Mouse (Mus musculus): ENCODE results near the gene Krt88.

Krt88 gene

GRCm38 (mm10) chr15:101447444-101447843 is at the start of gene Krt88:
Gene Krt88, plus strand, starts transcription at chr15:101447744.
- DNase-seq (ENCODE audit: low spot score in 2 of 2), result no peak

GRCm38 (mm10) chr15:101398269-101398668 is 49.3 kb upstream of the Krt88 start:
- DNase-seq (ENCODE audit: low spot score in 2 of 2), result no peak

GRCm38 (mm10) chr15:101410775-101411174 is 36.8 kb upstream of the Krt88 start, which contains the start of gene Krt7:
Gene Krt7, plus strand, starts transcription at chr15:101411043.
- DNase-seq (ENCODE audit: low spot score in 2 of 2), result no peak

GRCm38 (mm10) chr15:101412188-101412587 is 35.4 kb upstream of the Krt88 start:
- DNase-seq (ENCODE audit: low spot score in 2 of 2), result peak; percentile 85 to 87

GRCm38 (mm10) chr15:101413916-101414635 is 33.5 kb upstream of the Krt88 start:
- no peak for DNase-seq (ENCODE audit: low spot score in 2 of 2)

- no peak for DNase-seq (ENCODE audit: low spot score in 2 of 2)
Observed at GRCm38 (mm10) chr15:101414807-101415565, 32.6 kb upstream of the Krt88 start.

GRCm38 (mm10) chr15:101418950-101419349 is 28.6 kb upstream of the Krt88 start:
- no peak for DNase-seq (ENCODE audit: low spot score in 2 of 2)

GRCm38 (mm10) chr15:101420903-101421302 is 26.6 kb upstream of the Krt88 start:
- DNase-seq (ENCODE audit: low spot score in 2 of 2), result no peak

GRCm38 (mm10) chr15:101424914-101425313 is 22.6 kb upstream of the Krt88 start:
- no peak for DNase-seq (ENCODE audit: low spot score in 2 of 2)

GRCm38 (mm10) chr15:101436611-101437010 is 10.9 kb upstream of the Krt88 start:
- no peak for DNase-seq (ENCODE audit: low spot score in 2 of 2)

GRCm38 (mm10) chr15:101438555-101438954 is 9.0 kb upstream of the Krt88 start, which contains the start of gene Krt87:
Gene Krt87, minus strand, starts transcription at chr15:101438804.
- DNase-seq (ENCODE audit: low spot score in 2 of 2), result no peak

GRCm38 (mm10) chr15:101440837-101441236 is 6.7 kb upstream of the Krt88 start:
- DNase-seq (ENCODE audit: low spot score in 2 of 2), result no peak

GRCm38 (mm10) chr15:101446572-101446971 is 972 bp upstream of the Krt88 start:
- no peak for DNase-seq (ENCODE audit: low spot score in 2 of 2)

GRCm38 (mm10) chr15:101453093-101453736 is 5.7 kb downstream of the Krt88 start:
- peak; percentile 59 to 71 for DNase-seq (ENCODE audit: low spot score in 2 of 2)

GRCm38 (mm10) chr15:101454774-101455173 is 7.2 kb downstream of the Krt88 start:
- no peak for DNase-seq (ENCODE audit: low spot score in 2 of 2)

- no peak for DNase-seq (ENCODE audit: low spot score in 2 of 2)
Observed at GRCm38 (mm10) chr15:101455292-101455691, 7.7 kb downstream of the Krt88 start.

- no peak for DNase-seq (ENCODE audit: low spot score in 2 of 2)
Observed at GRCm38 (mm10) chr15:101455891-101456290, 8.3 kb downstream of the Krt88 start.

- DNase-seq (ENCODE audit: low spot score in 2 of 2), result no peak
Observed at GRCm38 (mm10) chr15:101458361-101458930, 10.9 kb downstream of the Krt88 start.

GRCm38 (mm10) chr15:101459283-101459682 is 11.7 kb downstream of the Krt88 start:
- no peak for DNase-seq (ENCODE audit: low spot score in 2 of 2)

GRCm38 (mm10) chr15:101463651-101464050 is 16.1 kb downstream of the Krt88 start, which contains the start of gene Krt81:
Gene Krt81, minus strand, starts transcription at chr15:101463751.
- DNase-seq (ENCODE audit: low spot score in 2 of 2), result no peak

GRCm38 (mm10) chr15:101469093-101469492 is 21.5 kb downstream of the Krt88 start:
- no peak for DNase-seq (ENCODE audit: low spot score in 2 of 2)

GRCm38 (mm10) chr15:101472952-101473528 is 25.5 kb downstream of the Krt88 start, which contains the start of gene Krt86:
Gene Krt86, plus strand, starts transcription at chr15:101473478.
- DNase-seq (ENCODE audit: low spot score in 2 of 2), result peak; percentile 13 to 45
